ENCODE assay signal across 8 mouse cellular contexts in genomic region chr11:107546667-107547301, GRCm38 (mm10). TPM values are rescaled to one million over a fixed set of nuclear protein-coding genes. Genes with fewer than 3 reads are reported as not detected.
DNase-seq lines count a peak whose midpoint lies in the region; ATAC-seq lines count a peak whose summit lies in the region.

No protein-coding gene starts in this region.

- ATAC-seq in embryonic facial prominence, embryonic 11.5 days (replicated peaks; ENCODE audit: insufficient number of reproducible peaks, low FRiP score, low TSS enrichment, low read depth), result peak; percentile 61
- peak; percentile 75 for ATAC-seq in hindbrain, embryonic 11.5 days (ENCODE audit: low FRiP score)
- ATAC-seq in limb, embryonic 12.5 days (ENCODE audit: insufficient number of reproducible peaks, insufficient read depth, low FRiP score, low TSS enrichment, low read depth), result peak; percentile 76
- ATAC-seq in midbrain, embryonic 14.5 days (ENCODE audit: low FRiP score, low TSS enrichment), result peak; percentile 46

- 0% methylated on average over 37 of the region's 37 CpGs for WGBS in embryonic facial prominence, embryonic 11.5 days
- WGBS in hindbrain, embryonic 11.5 days, result under 1% methylated on average over 36 of the region's 37 CpGs
- under 1% methylated on average over 32 of the region's 37 CpGs for WGBS in limb, embryonic 12.5 days
- under 1% methylated on average over 37 of the region's 37 CpGs for WGBS in midbrain, embryonic 14.5 days

- no peaks in the 10 kb centered on the region for H3K9me3 ChIP-seq in embryonic facial prominence, embryonic 11.5 days (replicated peaks; ENCODE audit: control insufficient read depth, low read length)
- H3K9me3 ChIP-seq in hindbrain, embryonic 11.5 days (ENCODE audit: control insufficient read depth, low read length), result no peaks in the 10 kb centered on the region
- H3K9me3 ChIP-seq in limb, embryonic 12.5 days, result no peaks in the 10 kb centered on the region
- H3K9me3 ChIP-seq in midbrain, embryonic 14.5 days (ENCODE audit: control insufficient read depth, low read length), result no peaks in the 10 kb centered on the region

- no peaks in the 10 kb centered on the region for H3K27me3 ChIP-seq in embryonic facial prominence, embryonic 11.5 days (ENCODE audit: control insufficient read depth, insufficient read depth, low read length)
- peaks cover 4% of the 10 kb centered on the region; the same call in 1 of the 2 replicates for H3K27me3 ChIP-seq in hindbrain, embryonic 11.5 days (ENCODE audit: control insufficient read depth, insufficient read depth, low read length)
- H3K27me3 ChIP-seq in limb, embryonic 12.5 days, result no peaks in the 10 kb centered on the region
- peaks cover 4% of the 10 kb centered on the region; the same call in 1 of the 2 replicates for H3K27me3 ChIP-seq in midbrain, embryonic 14.5 days (ENCODE audit: control insufficient read depth, insufficient read depth, low read length)

- peak overlapping the region; percentile 75 for H3K9ac ChIP-seq in embryonic facial prominence, embryonic 11.5 days (replicated peaks; ENCODE audit: low read length)
- H3K9ac ChIP-seq in hindbrain, embryonic 11.5 days (ENCODE audit: low read depth, low read length), result peak overlapping the region; percentile 89
- peak overlapping the region; percentile 86 for H3K9ac ChIP-seq in limb, embryonic 12.5 days (replicated peaks)
- peak overlapping the region; percentile 89 for H3K9ac ChIP-seq in midbrain, embryonic 14.5 days (replicated peaks; ENCODE audit: low read length)

- H3K4me2 ChIP-seq in embryonic facial prominence, embryonic 11.5 days (ENCODE audit: low read depth, low read length), result peak overlapping the region; percentile 99
- H3K4me2 ChIP-seq in hindbrain, embryonic 11.5 days (replicated peaks; ENCODE audit: low read depth, low read length), result peak overlapping the region; percentile 100
- H3K4me2 ChIP-seq in limb, embryonic 12.5 days, result peak overlapping the region; percentile 99
- peak overlapping the region; percentile 100 for H3K4me2 ChIP-seq in midbrain, embryonic 14.5 days (ENCODE audit: low read length)

- H3K36me3 ChIP-seq in embryonic facial prominence, embryonic 11.5 days (replicated peaks; ENCODE audit: control insufficient read depth, insufficient read depth, low read depth, low read length), result no peaks in the 10 kb centered on the region; the same call in 1 of the 2 replicates
- no peaks in the 10 kb centered on the region for H3K36me3 ChIP-seq in hindbrain, embryonic 11.5 days (ENCODE audit: control insufficient read depth, insufficient read depth, low read length)
- H3K36me3 ChIP-seq in limb, embryonic 12.5 days, result peaks cover 22% of the 10 kb centered on the region; the same call in 1 of the 2 replicates
- H3K36me3 ChIP-seq in midbrain, embryonic 14.5 days (ENCODE audit: control insufficient read depth, insufficient read depth, low read length), result peaks cover 8% of the 10 kb centered on the region

- H3K27ac ChIP-seq in embryonic facial prominence, embryonic 11.5 days (replicated peaks; ENCODE audit: low read depth, low read length), result no peak overlapping the region; the same call in 1 of the 2 replicates
- H3K27ac ChIP-seq in hindbrain, embryonic 11.5 days (ENCODE audit: low read depth, low read length), result 0 out of 2 replicates have a peak overlapping the region, but pooled peaks have one; percentile 54
- peak overlapping the region; percentile 85 for H3K27ac ChIP-seq in limb, embryonic 12.5 days
- peak overlapping the region; percentile 76; the same call in 1 of the 2 replicates for H3K27ac ChIP-seq in midbrain, embryonic 14.5 days (replicated peaks; ENCODE audit: low read depth, low read length)

- no peaks in the 10 kb centered on the region for H3K4me1 ChIP-seq in embryonic facial prominence, embryonic 11.5 days (ENCODE audit: control insufficient read depth, insufficient read depth, low read length)
- 0 out of 2 replicates have a peak, but pooled peaks cover 2% of the 10 kb centered on the region for H3K4me1 ChIP-seq in hindbrain, embryonic 11.5 days (replicated peaks; ENCODE audit: control insufficient read depth, insufficient read depth, low read length)
- H3K4me1 ChIP-seq in limb, embryonic 12.5 days (replicated peaks), result peaks cover 10% of the 10 kb centered on the region
- peaks cover 6% of the 10 kb centered on the region; the same call in 1 of the 2 replicates for H3K4me1 ChIP-seq in midbrain, embryonic 14.5 days (ENCODE audit: control insufficient read depth, insufficient read depth, low read length)

- peak overlapping the region; percentile 73 for H3K4me3 ChIP-seq in embryonic facial prominence, embryonic 11.5 days (ENCODE audit: low read depth, low read length)
- H3K4me3 ChIP-seq in hindbrain, embryonic 11.5 days (ENCODE audit: low read depth, low read length), result peak overlapping the region; percentile 96
- peak overlapping the region; percentile 95 for H3K4me3 ChIP-seq in limb, embryonic 12.5 days (replicated peaks)
- peak overlapping the region; percentile 75 for H3K4me3 ChIP-seq in midbrain, embryonic 14.5 days (replicated peaks; ENCODE audit: low read depth, low read length)

- DNase-seq in layer of hippocampus, adult 11-12 months (ENCODE audit: low spot score), result peak; percentile 10
- DNase-seq in layer of hippocampus, adult 8-10 months (ENCODE audit: low spot score in 2 of 2), result no peak
- DNase-seq in WW6 (ENCODE audit: low read depth, low spot score), result peak; percentile 75
- peak; percentile 59 for DNase-seq in embryonic facial prominence, embryonic 11.5 days (ENCODE audit: low spot score)
- DNase-seq in hindbrain, embryonic 11.5 days (ENCODE audit: low spot score), result peak; percentile 74
- peak; percentile 66 for DNase-seq in midbrain, embryonic 14.5 days
- peak; percentile 37 to 43 for DNase-seq in thymus, postnatal 10 days (ENCODE audit: low spot score in 2 of 2)

RNA-seq across cellular contexts. Expression of gene Helz, which starts 0.9 kb away (rescaled TPM):
- 10 to 100 TPM; 37.2 to 47.1 (median 43.4) TPM for total RNA-seq in layer of hippocampus, adult 8-10 months (2022)
- polyA plus RNA-seq in embryonic facial prominence, embryonic 11.5 days (2014; fragmentation: Nextera tagmentation; extraction: Ambion mirVana), result 15.3 and 17.9 TPM in 2 replicates
- 18.8 and 22.6 TPM in 2 replicates for polyA plus RNA-seq in hindbrain, embryonic 11.5 days (2014; fragmentation: Nextera tagmentation; extraction: Ambion mirVana)
- 19.1 and 22.4 TPM in 2 replicates for polyA plus RNA-seq in limb, embryonic 12.5 days (2016; fragmentation: Nextera tagmentation; extraction: Ambion mirVana)
- polyA plus RNA-seq in midbrain, embryonic 14.5 days (2014; fragmentation: Nextera tagmentation; extraction: Ambion mirVana), result 17.8 and 23.4 TPM in 2 replicates

Comparison
In these comparisons a context has a peak if more than half of its experiments do, and no peak if none do; other contexts are left out.
1. DNase-seq: peak in layer of hippocampus, adult 11-12 months (single experiment), WW6 (single experiment), embryonic facial prominence, embryonic 11.5 days (single experiment), hindbrain, embryonic 11.5 days (single experiment), midbrain, embryonic 14.5 days (single experiment) and thymus, postnatal 10 days (2 of 2); none in layer of hippocampus, adult 8-10 months (0 of 2).
2. Peak in every context shown above with its lines, with median percentiles within 50 percentile points of each other: ATAC-seq, H3K4me2 ChIP-seq, H3K4me3 ChIP-seq and H3K9ac ChIP-seq.